Comparison of ENCODE assay signal across 23 mouse cellular contexts in the genomic region with DNA sequence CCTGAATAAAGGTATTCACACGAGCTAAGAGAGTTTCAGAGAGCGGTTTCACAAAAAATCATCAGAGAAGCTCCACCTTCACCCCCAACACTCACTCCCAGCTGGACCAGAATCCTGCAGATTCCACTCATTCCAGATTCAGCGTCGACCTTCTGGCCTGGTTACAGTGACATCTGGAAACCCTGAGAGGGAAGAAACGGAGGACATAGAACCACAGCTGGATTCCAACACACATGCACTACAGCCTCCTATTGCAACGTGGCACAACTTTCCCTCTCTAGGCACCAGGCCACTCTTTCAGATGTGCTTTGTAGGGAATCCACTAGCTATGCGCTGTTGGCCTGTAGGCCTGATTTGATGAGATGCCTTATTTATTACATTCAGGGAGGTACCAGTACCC.
DNase-seq lines count a peak whose midpoint lies in the region; ATAC-seq lines count a peak whose summit lies in the region.
"Had no signal": no experiment of that assay in that cellular context is flagged by ENCODE, and none has a peak within 500 bp of the region (broad histone marks: within the 10 kb centered on the region; RNA-seq: fewer than 3 reads in every experiment).

No protein-coding gene starts in this region.

- no peak overlapping the region for H3K4me3 ChIP-seq in forebrain, embryonic 11.5 days (ENCODE audit: low read depth, low read length)
- H3K4me3 ChIP-seq in forebrain, embryonic 15.5 days = no peak overlapping the region
- H3K4me3 ChIP-seq: embryonic facial prominence, embryonic 15.5 days; heart, adult 2 months; heart, embryonic 15.5 days had no signal

- H3K4me2 ChIP-seq in forebrain, embryonic 11.5 days (ENCODE audit: low read depth, low read length, severe bottlenecking) = no peak overlapping the region
- no peak overlapping the region for H3K4me2 ChIP-seq in forebrain, embryonic 15.5 days (replicated peaks)
- H3K4me2 ChIP-seq: embryonic facial prominence, embryonic 15.5 days; heart, embryonic 15.5 days had no signal

- H3K4me1 ChIP-seq in forebrain, embryonic 11.5 days (replicated peaks; ENCODE audit: control insufficient read depth, insufficient read depth, low read length) = no peaks in the 10 kb centered on the region
- H3K4me1 ChIP-seq in forebrain, embryonic 15.5 days = no peaks in the 10 kb centered on the region

- H3K9me3 ChIP-seq in forebrain, embryonic 11.5 days (ENCODE audit: control insufficient read depth, low read length) = no peaks in the 10 kb centered on the region
- no peaks in the 10 kb centered on the region for H3K9me3 ChIP-seq in forebrain, embryonic 15.5 days
- H3K9me3 ChIP-seq: embryonic facial prominence, embryonic 15.5 days; heart, embryonic 15.5 days had no signal

- peak; percentile 9 for DNase-seq in forebrain, embryonic 11.5 days (ENCODE audit: low spot score)
- peak; percentile 26 for DNase-seq in heart, postnatal 4 days
- no peak for DNase-seq in heart, postnatal 36 days
- DNase-seq in lung, postnatal 36 days = peak; percentile 13
- no peak for DNase-seq in lung, adult 18-20 months
- DNase-seq in gastrocnemius, postnatal 25 days = peak; percentile 31
- DNase-seq in B cell, adult 2 months = no peak
- DNase-seq: adrenal gland, postnatal 14 days; cerebellum, adult 9-10 months; kidney, adult 9 months; layer of hippocampus, adult 9-11 months; liver, postnatal 0 days; right cerebral cortex, postnatal 14 days; spleen, adult 18-20 months; thymus, postnatal 14 days had no signal

- intact Hi-C loops in heart, postnatal 36 days (cut with DNase I) = no loop called here

- no peaks in the 10 kb centered on the region for H3K27me3 ChIP-seq in forebrain, embryonic 11.5 days (ENCODE audit: control insufficient read depth, insufficient read depth, low read length)
- H3K27me3 ChIP-seq in forebrain, embryonic 15.5 days = no peaks in the 10 kb centered on the region
- H3K27me3 ChIP-seq: embryonic facial prominence, embryonic 15.5 days; heart, embryonic 15.5 days had no signal

- no peak overlapping the region for H3K27ac ChIP-seq in forebrain, embryonic 11.5 days (ENCODE audit: low read depth, low read length)
- no peak overlapping the region for H3K27ac ChIP-seq in forebrain, embryonic 15.5 days (replicated peaks)
- H3K27ac ChIP-seq: embryonic facial prominence, embryonic 15.5 days; heart, adult 2 months; heart, embryonic 15.5 days; hindbrain, postnatal 0 days; macrophage had no signal

- H3K36me3 ChIP-seq in forebrain, embryonic 11.5 days (ENCODE audit: control insufficient read depth, insufficient read depth, low read length) = no peaks in the 10 kb centered on the region
- H3K36me3 ChIP-seq in forebrain, embryonic 15.5 days = no peaks in the 10 kb centered on the region
- H3K36me3 ChIP-seq: embryonic facial prominence, embryonic 15.5 days; heart, embryonic 15.5 days had no signal

- 80% methylated on average over 7 of the region's 7 CpGs for WGBS in forebrain, embryonic 11.5 days
- 89% methylated on average over 7 of the region's 7 CpGs for WGBS in forebrain, embryonic 15.5 days

- no peak overlapping the region for H3K9ac ChIP-seq in forebrain, embryonic 11.5 days (ENCODE audit: low read length)
- H3K9ac ChIP-seq in forebrain, embryonic 15.5 days (replicated peaks) = no peak overlapping the region
- H3K9ac ChIP-seq: embryonic facial prominence, embryonic 15.5 days; heart, embryonic 15.5 days; liver, postnatal 0 days had no signal

- no peak for ATAC-seq in forebrain, embryonic 11.5 days (replicated peaks; ENCODE audit: low FRiP score)
- no peak for ATAC-seq in forebrain, embryonic 15.5 days (replicated peaks)
- ATAC-seq: forebrain, embryonic 16.5 days; hindbrain, postnatal 0 days; intestine, embryonic 16.5 days; liver, postnatal 0 days had no signal

Comparison
In these comparisons a context has a peak if more than half of its experiments do, and no peak if none do; other contexts are left out.
1. DNase-seq: peak in forebrain, embryonic 11.5 days (single experiment), heart, postnatal 4 days (single experiment), lung, postnatal 36 days (single experiment) and gastrocnemius, postnatal 25 days (single experiment); none in heart, postnatal 36 days (0 of 2), lung, adult 18-20 months (0 of 2) and B cell, adult 2 months (0 of 2).